Mouse (Mus musculus) midbrain, embryonic 10.5 days (tissue): ENCODE measurements at regions not wholly inside any gene's neighbourhood (a gene's known extent, or its start where the extent isn't known, plus 50 kb on each side); places are given as distances from the start of the nearest gene placed in this dataset.
"Not testable (repeated sequence)": the region's sequence is repeated elsewhere in the genome, so short reads cannot be mapped to it uniquely, and the experiment has no call there.

Source experiments
- DNase-seq: peaks from one replicate; pipeline ENCODE4 v3.0.0-alpha.2; 2017; ENCODE audit warnings: low spot score
- H3K27ac ChIP-seq: fragments of 300-500 bp; sonication (generic); replicated peaks from 2 replicates; pipeline ENCODE4 v1.5.1; 2016; ENCODE audit warnings: mild to moderate bottlenecking
- H3K27me3 ChIP-seq: fragments of 300-500 bp; sonication (generic); 2 replicates; pipeline ENCODE4 v1.6.1; 2016; ENCODE audit warnings: low read depth, mild to moderate bottlenecking; ENCODE audit not compliant: poor library complexity, severe bottlenecking
- H3K36me3 ChIP-seq: fragments of 300-500 bp; sonication (generic); 2 replicates; pipeline ENCODE4 v1.6.1; 2016; ENCODE audit warnings: mild to moderate bottlenecking, moderate library complexity
- H3K4me1 ChIP-seq: fragments of 300-500 bp; sonication (generic); 2 replicates; pipeline ENCODE4 v1.6.1; 2016
- H3K4me3 ChIP-seq: fragments of 300-500 bp; sonication (generic); 2 replicates; pipeline ENCODE4 v1.5.1; 2016; ENCODE audit warnings: mild to moderate bottlenecking, moderate library complexity
- H3K9me3 ChIP-seq: fragments of 300-500 bp; sonication (generic); replicated peaks from 2 replicates; pipeline ENCODE4 v1.6.1; 2016; ENCODE audit warnings: mild to moderate bottlenecking
- WGBS: fragments of 180-500 bp; shearing (Covaris S2); methylation state at CpG from one replicate; pipeline ENCODE4 v1.1.7; 2016; 5-methylcytosine and 5-hydroxymethylcytosine counted together

DNA sequence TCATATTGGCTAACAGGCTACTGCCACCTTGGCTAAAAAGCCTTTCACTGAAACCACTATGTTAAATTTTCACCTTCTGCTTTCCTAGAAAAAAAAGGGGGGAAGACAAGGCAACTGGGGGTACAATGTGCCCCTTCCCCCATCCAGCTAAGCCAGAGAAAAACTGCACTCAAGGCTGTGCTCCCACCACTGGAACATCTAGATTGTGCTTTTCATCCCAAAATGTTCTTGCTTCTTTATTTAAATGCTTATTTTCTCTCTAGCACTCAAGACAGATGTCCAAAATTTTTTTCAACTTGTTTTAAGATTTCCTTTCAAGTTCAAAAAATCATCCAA lies 245.9 kb upstream of the 1700008P02Rik start:
- Histone ChIP-seq H3K4me3 (no peak overlapping the region), H3K27ac (no peak overlapping the region), H3K4me1 (no peaks in the 10 kb centered on the region), H3K9me3 (peaks cover 5% of the 10 kb centered on the region; the same call in 1 of the 2 replicates), H3K27me3 (no peaks in the 10 kb centered on the region), H3K36me3 (no peaks in the 10 kb centered on the region)
- no peak for DNase-seq

- Histone ChIP-seq H3K4me1 (no peaks in the 10 kb centered on the region), H3K9me3 (peaks cover 5% of the 10 kb centered on the region; the same call in 1 of the 2 replicates), H3K27ac (no peak overlapping the region), H3K27me3 (no peaks in the 10 kb centered on the region), H3K4me3 (no peak overlapping the region), H3K36me3 (no peaks in the 10 kb centered on the region)
- WGBS: 85% methylated on average over 3 of the region's 3 CpGs
- no peak for DNase-seq
Measured at GRCm38 (mm10) chr3:6865462-6866147, 245.4 kb upstream of the 1700008P02Rik start.

GRCm38 (mm10) chr3:6859866-6860180 lies 239.6 kb upstream of the 1700008P02Rik start:
- Histone ChIP-seq H3K27ac (no peak overlapping the region), H3K27me3 (no peaks in the 10 kb centered on the region), H3K36me3 (no peaks in the 10 kb centered on the region), H3K9me3 (no peaks in the 10 kb centered on the region), H3K4me3 (no peak overlapping the region), H3K4me1 (no peaks in the 10 kb centered on the region)
- DNase-seq: no peak
- WGBS: 93% methylated on average over 2 of the region's 2 CpGs

DNA sequence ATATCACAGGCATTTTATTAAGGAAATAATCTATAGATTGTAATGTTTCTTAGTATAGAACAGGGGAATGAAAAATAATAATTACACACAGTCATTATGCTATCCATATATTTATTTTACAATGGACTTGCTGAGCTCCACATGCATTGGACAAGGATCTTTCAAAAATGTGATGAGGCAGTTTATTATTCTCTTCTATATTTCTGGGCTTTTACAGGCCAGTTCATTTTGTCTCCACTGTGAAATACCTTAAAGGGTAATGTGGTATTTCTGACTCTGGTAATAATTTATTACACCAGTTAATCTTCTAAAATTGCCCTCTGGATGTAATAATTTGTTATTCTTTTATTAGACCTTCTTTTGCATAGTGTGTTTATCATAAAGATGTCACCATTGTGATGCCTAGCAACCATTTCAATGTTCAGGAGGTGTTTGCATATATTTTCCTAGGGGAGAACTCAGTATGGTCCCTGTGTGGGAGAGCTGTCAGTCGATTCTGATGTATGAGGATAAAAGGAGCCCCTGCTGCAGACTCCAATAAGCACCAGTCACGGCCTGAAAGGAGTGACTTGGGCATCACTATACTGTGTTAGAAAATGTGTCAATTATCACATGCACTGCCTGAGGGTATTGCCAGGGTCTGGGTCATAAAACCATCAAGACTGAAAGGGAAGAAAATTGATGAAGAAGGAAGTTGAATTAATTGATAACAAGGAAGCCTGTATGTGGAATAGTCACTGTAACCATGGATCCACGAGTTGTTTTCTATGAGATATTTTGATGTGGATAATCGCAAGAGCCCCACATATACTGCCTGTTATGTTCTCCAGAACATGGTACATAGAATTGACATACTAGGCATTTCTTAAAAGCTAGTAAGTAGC lies 239.0 kb upstream of the 1700008P02Rik start:
- H3K4me1 ChIP-seq: no peaks in the 10 kb centered on the region
- no peak overlapping the region for H3K4me3 ChIP-seq
- no peaks in the 10 kb centered on the region for H3K36me3 ChIP-seq
- no peak for DNase-seq
- WGBS: 80% methylated on average over 4 of the region's 4 CpGs
- no peaks in the 10 kb centered on the region for H3K27me3 ChIP-seq
- H3K27ac ChIP-seq: no peak overlapping the region
- no peaks in the 10 kb centered on the region for H3K9me3 ChIP-seq

GRCm38 (mm10) chr3:6819332-6819731 lies 199.1 kb upstream of the 1700008P02Rik start:
- Histone ChIP-seq H3K9me3 (no peaks in the 10 kb centered on the region), H3K36me3 (no peaks in the 10 kb centered on the region), H3K4me3 (no peak overlapping the region), H3K4me1 (no peaks in the 10 kb centered on the region), H3K27me3 (no peaks in the 10 kb centered on the region), H3K27ac (no peak overlapping the region)
- no peak for DNase-seq
- 86% methylated on average over 7 of the region's 7 CpGs for WGBS

DNA sequence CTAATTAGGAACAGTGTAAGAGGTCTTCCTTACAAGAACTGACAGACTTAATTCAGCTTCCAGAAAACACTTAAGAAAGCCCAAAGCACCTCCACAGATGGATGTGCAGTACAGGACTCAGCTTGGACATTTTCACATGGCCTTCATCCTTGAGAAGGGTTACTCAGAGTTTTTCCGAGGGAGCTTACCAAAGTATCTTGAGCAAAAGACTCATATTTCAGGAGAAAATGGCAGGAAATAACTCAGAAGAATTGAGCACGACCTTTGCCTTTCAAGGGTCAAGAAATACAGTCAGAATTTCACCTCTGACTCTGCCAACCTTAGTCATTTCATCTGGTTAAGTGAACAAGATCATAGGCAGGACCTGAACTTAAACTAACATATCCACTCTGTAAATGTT lies 192.1 kb upstream of the 1700008P02Rik start:
- Histone ChIP-seq H3K9me3 (no peaks in the 10 kb centered on the region), H3K4me3 (no peak overlapping the region), H3K4me1 (no peaks in the 10 kb centered on the region), H3K27ac (no peak overlapping the region), H3K36me3 (no peaks in the 10 kb centered on the region), H3K27me3 (no peaks in the 10 kb centered on the region)
- DNase-seq: no peak
- WGBS: 53% methylated on average over 2 of the region's 2 CpGs

DNA sequence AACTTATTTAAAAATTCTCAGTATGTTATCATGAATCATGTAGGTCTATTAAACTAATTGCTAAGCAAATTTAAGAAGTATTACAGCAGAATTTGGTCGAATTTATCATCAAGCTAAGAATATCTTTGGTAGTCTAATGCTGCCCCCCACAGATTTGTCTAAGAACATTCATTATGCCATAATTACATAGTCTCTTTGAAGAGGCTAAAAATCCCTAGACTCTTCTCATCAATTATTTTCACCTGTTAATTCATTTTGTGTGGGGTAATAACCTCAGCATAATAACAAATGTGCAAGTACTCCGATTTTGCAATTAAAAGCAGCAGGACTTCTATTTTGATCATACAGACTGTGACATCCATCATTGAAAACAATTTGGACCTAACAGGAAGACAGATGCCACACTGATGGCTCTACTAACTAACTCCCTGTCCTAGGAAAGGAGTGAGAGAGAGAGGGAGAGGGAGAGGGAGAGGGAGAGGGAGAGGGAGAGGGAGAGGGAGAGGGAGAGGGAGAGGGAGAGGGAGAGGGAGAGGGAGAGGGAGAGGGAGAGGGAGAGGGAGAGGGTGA lies 189.2 kb upstream of the 1700008P02Rik start:
- DNase-seq: no peak
- 78% methylated on average over 2 of the region's 2 CpGs for WGBS
- H3K4me1 ChIP-seq: no peaks in the 10 kb centered on the region
- H3K36me3 ChIP-seq: no peaks in the 10 kb centered on the region
- no peaks in the 10 kb centered on the region for H3K27me3 ChIP-seq
- H3K27ac ChIP-seq: no peak overlapping the region
- H3K9me3 ChIP-seq: no peaks in the 10 kb centered on the region
- no peak overlapping the region for H3K4me3 ChIP-seq

- not testable (repeated sequence) for H3K9me3 ChIP-seq, H3K36me3 ChIP-seq, H3K27me3 ChIP-seq, H3K4me1 ChIP-seq, H3K27ac ChIP-seq, DNase-seq, H3K4me3 ChIP-seq
- WGBS: 94% methylated on average over 34 of the region's 37 CpGs
Measured at GRCm38 (mm10) chr3:6800092-6800716, 180.0 kb upstream of the 1700008P02Rik start.

GRCm38 (mm10) chr3:6768506-6768905 lies 148.3 kb upstream of the 1700008P02Rik start:
- no peak for DNase-seq
- Histone ChIP-seq H3K4me1 (no peaks in the 10 kb centered on the region), H3K9me3 (no peaks in the 10 kb centered on the region), H3K27ac (no peak overlapping the region), H3K27me3 (no peaks in the 10 kb centered on the region), H3K4me3 (no peak overlapping the region), H3K36me3 (no peaks in the 10 kb centered on the region)
- WGBS: 77% methylated on average over 2 of the region's 2 CpGs

- not testable (repeated sequence) for H3K4me3 ChIP-seq, H3K9me3 ChIP-seq, H3K27me3 ChIP-seq, H3K4me1 ChIP-seq, H3K36me3 ChIP-seq, DNase-seq, H3K27ac ChIP-seq
Measured at GRCm38 (mm10) chr3:6768085-6768484, 147.8 kb upstream of the 1700008P02Rik start.

- Histone ChIP-seq H3K27ac (no peak overlapping the region), H3K4me1 (no peaks in the 10 kb centered on the region), H3K27me3 (no peaks in the 10 kb centered on the region), H3K4me3 (no peak overlapping the region), H3K9me3 (no peaks in the 10 kb centered on the region), H3K36me3 (no peaks in the 10 kb centered on the region)
- DNase-seq: no peak
- 68% methylated on average over 1 of the region's 1 CpGs for WGBS
Measured at GRCm38 (mm10) chr3:6759172-6759571, 138.9 kb upstream of the 1700008P02Rik start.

GRCm38 (mm10) chr3:6757562-6757961 lies 137.3 kb upstream of the 1700008P02Rik start:
- Histone ChIP-seq H3K4me3 (no peak overlapping the region), H3K36me3 (no peaks in the 10 kb centered on the region)
- no peak for DNase-seq

GRCm38 (mm10) chr3:6750746-6751145 lies 130.5 kb upstream of the 1700008P02Rik start:
- not testable (repeated sequence) for H3K4me1 ChIP-seq, H3K36me3 ChIP-seq, H3K4me3 ChIP-seq, H3K27ac ChIP-seq, H3K27me3 ChIP-seq, H3K9me3 ChIP-seq, DNase-seq
- 91% methylated on average over 6 of the region's 6 CpGs for WGBS

More at GRCm38 (mm10) chr3:6757562-6757961, 137.3 kb upstream of the 1700008P02Rik start:
- no peaks in the 10 kb centered on the region for H3K9me3 ChIP-seq
- H3K4me1 ChIP-seq: no peaks in the 10 kb centered on the region
- no peaks in the 10 kb centered on the region for H3K27me3 ChIP-seq
- H3K27ac ChIP-seq: no peak overlapping the region
